Mouse (Mus musculus): Measurements from ENCODE around the gene Mettl17. TPM values are rescaled to one million over a fixed set of nuclear protein-coding genes. Genes with fewer than 3 reads are reported as not detected.

The Mettl17 gene
- polyA plus RNA-seq, 1 experiment from 2014 or later: 75.2 TPM

- Histone ChIP-seq H3K9ac (no peak overlapping the region), H3K9me3 (no peaks in the 10 kb centered on the region), H3K4me2 (peak overlapping the region; percentile 61), H3K36me3 (peaks cover 19% of the 10 kb centered on the region), H3K4me3 (peak overlapping the region; percentile 69), H3K4me1 (replicated peaks) (peaks cover 18% of the 10 kb centered on the region), H3K27ac (replicated peaks) (peak overlapping the region; percentile 78), H3K27me3 (no peaks in the 10 kb centered on the region)
- WGBS: 2% methylated on average over 4 of the region's 4 CpGs
- peak; percentile 23 for ATAC-seq (ENCODE audit: low FRiP score, low read depth)
Observed at GRCm38 (mm10) chr14:51883527-51884030, 1.1 kb upstream of the Mettl17 start.

DNA sequence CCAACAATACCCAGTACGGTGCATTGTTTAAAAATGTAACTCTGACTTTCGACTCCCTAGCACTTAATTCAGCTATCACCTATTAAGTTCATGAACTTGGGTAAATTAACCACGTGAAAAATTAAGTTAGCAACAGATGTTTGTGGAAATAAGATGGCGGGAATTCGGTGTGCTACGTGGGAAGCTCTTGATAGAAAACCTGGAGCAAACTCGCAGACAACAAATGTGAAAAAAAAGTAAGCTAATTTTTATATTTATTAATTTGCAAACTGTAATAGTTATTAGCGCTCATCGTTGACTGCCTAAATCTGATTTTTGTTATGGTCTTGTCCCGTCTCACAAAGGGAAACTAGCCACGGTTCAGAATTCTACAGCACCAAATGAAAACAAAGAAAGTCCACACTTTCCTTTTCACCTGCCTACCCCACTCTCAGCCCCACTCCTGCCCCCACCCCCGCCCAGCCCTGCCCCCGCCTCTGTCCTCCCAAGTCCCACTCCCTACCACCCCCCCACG lies 554 bp upstream of the Mettl17 start:
- H3K4me1 ChIP-seq (replicated peaks): peaks cover 18% of the 10 kb centered on the region
- peak; percentile 13; the same call in 1 of the 2 replicates for ATAC-seq (ENCODE audit: low FRiP score, low read depth)
- peak overlapping the region; percentile 61 for H3K4me2 ChIP-seq
- H3K27ac ChIP-seq (replicated peaks): peak overlapping the region; percentile 78
- peak overlapping the region; percentile 21; the same call in 1 of the 2 replicates for H3K9ac ChIP-seq
- H3K36me3 ChIP-seq: peaks cover 24% of the 10 kb centered on the region
- peak overlapping the region; percentile 69 for H3K4me3 ChIP-seq
- no peaks in the 10 kb centered on the region for H3K9me3 ChIP-seq
- WGBS: 2% methylated on average over 14 of the region's 14 CpGs
- no peaks in the 10 kb centered on the region for H3K27me3 ChIP-seq

GRCm38 (mm10) chr14:51886051-51886450 lies 1.4 kb downstream of the Mettl17 start:
- peak overlapping the region; percentile 61 for H3K4me2 ChIP-seq
- H3K27ac ChIP-seq (replicated peaks): no peak overlapping the region
- 53% methylated on average over 6 of the region's 6 CpGs for WGBS
- H3K4me3 ChIP-seq: peak overlapping the region; percentile 69
- H3K27me3 ChIP-seq: no peaks in the 10 kb centered on the region
- H3K4me1 ChIP-seq (replicated peaks): peaks cover 18% of the 10 kb centered on the region
- no peak for ATAC-seq (ENCODE audit: low FRiP score, low read depth)
- peak overlapping the region; percentile 79; the same call in 1 of the 2 replicates for H3K9ac ChIP-seq
- no peaks in the 10 kb centered on the region for H3K9me3 ChIP-seq
- peaks cover 43% of the 10 kb centered on the region for H3K36me3 ChIP-seq

DNA sequence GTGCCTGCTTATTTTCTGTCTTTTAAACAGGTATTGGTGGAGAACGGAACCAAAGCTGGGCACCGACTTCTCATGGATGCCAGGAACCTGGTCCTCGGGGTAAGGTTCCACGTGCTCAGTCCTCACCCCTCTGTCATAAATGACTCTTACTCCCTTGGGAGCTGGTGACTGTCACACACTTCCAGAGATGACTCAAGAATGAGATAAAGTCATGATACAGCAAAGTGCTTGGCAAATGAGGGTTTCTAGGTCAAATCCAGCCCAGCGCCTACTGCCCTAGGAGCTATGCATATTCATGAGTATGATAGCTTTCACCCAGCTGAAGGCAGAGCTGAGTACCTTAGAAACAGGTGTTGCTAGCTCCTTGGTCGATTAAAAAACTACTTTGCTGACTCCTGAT lies 5.2 kb downstream of the Mettl17 start:
- WGBS: 92% methylated on average over 6 of the region's 6 CpGs

DNA sequence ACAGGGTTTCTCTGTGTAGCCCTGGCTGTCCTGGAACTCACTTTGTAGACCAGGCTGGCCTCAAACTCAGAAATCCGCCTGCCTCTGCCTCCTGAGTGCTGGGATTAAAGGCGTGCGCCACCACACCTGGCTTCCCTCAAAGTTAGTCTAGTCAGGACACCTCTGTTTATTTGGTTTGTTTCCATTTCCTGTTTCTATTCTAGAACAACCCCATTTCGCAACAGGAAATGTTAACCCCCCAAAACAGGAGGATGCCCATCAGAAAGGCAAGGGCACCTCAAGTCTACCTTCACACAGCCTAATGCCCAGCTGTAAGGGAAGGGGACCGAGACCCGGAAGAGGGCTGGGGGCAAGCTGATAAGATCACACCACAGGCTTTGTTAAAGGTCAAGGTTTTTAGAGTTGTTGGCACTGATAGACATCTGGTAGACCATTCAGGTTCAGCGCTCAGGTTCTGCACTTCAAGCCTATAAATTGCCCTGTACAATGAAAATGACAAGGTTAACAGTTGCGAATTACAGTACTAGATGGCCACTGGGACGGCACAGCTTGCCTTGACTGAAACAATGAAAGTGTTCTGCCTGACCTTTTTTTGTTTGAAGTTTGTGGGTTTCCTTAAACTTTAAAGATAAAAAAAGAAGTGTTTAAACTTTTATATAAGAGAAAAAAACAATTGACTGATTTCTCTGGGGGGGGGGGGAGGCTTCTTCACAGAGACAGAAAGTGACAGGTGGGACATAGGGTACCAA lies 7.7 kb downstream of the Mettl17 start, which contains the start of gene Slc39a2:
Gene Slc39a2, plus strand, starts transcription at position 699 of the 749 bp plus-strand sequence.
- no peak for ATAC-seq (ENCODE audit: low FRiP score, low read depth)
- H3K36me3 ChIP-seq: peaks cover 50% of the 10 kb centered on the region
- no peak within 1 kb of the TSS for H3K4me2 ChIP-seq
- WGBS: 93% methylated on average over 9 of the region's 9 CpGs
- no peak within 1 kb of the TSS for H3K27ac ChIP-seq (replicated peaks)
- no peaks in the 10 kb centered on the region for H3K27me3 ChIP-seq
- no peaks in the 10 kb centered on the region for H3K4me1 ChIP-seq (replicated peaks)
- no peaks in the 10 kb centered on the region for H3K9me3 ChIP-seq
- H3K9ac ChIP-seq: no peak within 1 kb of the TSS
- H3K4me3 ChIP-seq: no peak within 1 kb of the TSS

More for the DNA sequence above, 5.2 kb downstream of the Mettl17 start:
- H3K4me2 ChIP-seq: no peak overlapping the region
- no peak overlapping the region for H3K4me3 ChIP-seq
- no peaks in the 10 kb centered on the region for H3K27me3 ChIP-seq
- no peak overlapping the region for H3K27ac ChIP-seq (replicated peaks)
- H3K4me1 ChIP-seq (replicated peaks): peaks cover 16% of the 10 kb centered on the region
- no peak overlapping the region for H3K9ac ChIP-seq
- ATAC-seq (ENCODE audit: low FRiP score, low read depth): no peak
- H3K9me3 ChIP-seq: no peaks in the 10 kb centered on the region
- H3K36me3 ChIP-seq: peaks cover 56% of the 10 kb centered on the region

DNA sequence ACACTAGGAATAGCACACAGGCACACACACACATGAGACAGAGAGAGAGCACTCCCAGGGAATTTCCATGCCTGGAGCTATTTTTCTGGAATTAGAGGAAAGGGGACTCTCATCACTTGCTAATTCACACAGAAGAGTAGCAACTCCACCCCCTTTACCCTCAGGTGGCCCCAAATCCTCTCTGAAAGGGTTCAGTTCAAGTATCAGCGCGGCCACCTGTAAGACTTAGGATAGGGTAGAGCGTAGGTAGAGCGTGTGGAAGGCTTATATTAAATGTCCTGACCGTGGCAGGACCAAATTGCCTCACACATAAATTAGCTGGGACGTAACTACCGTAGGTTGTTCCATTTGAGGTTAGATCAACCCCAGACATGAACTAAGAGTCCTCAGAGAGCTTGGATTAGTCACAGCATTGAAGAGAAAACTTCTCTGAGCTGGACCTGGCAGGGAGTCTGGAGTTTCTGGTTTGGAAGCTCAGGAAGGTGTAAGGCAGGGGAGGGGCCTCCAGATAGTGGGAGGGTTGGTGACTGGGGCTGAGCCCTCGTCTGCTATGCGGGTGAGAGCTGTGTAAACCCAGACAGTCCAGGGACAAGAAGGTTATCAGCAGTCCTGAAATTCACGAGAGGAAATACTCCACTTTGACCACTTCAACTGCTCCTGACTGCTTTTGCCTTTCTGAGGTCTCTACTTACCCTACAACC lies 8.6 kb downstream of the Mettl17 start:
- 45% methylated on average over 10 of the region's 10 CpGs for WGBS
- H3K27ac ChIP-seq (replicated peaks): no peak overlapping the region
- H3K27me3 ChIP-seq: no peaks in the 10 kb centered on the region
- no peaks in the 10 kb centered on the region for H3K9me3 ChIP-seq
- peaks cover 42% of the 10 kb centered on the region for H3K36me3 ChIP-seq
- no peaks in the 10 kb centered on the region for H3K4me1 ChIP-seq (replicated peaks)
- H3K9ac ChIP-seq: no peak overlapping the region
- H3K4me2 ChIP-seq: no peak overlapping the region
- 0 out of 2 replicates have a peak, but pooled peaks have one; percentile 21 for ATAC-seq (ENCODE audit: low FRiP score, low read depth)
- no peak overlapping the region for H3K4me3 ChIP-seq

- Histone ChIP-seq H3K9me3 (no peaks in the 10 kb centered on the region), H3K4me3 (no peak overlapping the region), H3K9ac (no peak overlapping the region), H3K27me3 (no peaks in the 10 kb centered on the region), H3K36me3 (peaks cover 38% of the 10 kb centered on the region), H3K4me1 (replicated peaks) (no peaks in the 10 kb centered on the region), H3K27ac (replicated peaks) (no peak overlapping the region), H3K4me2 (no peak overlapping the region)
- ATAC-seq (ENCODE audit: low FRiP score, low read depth): 0 out of 2 replicates have a peak, but pooled peaks have one; percentile 2
- 56% methylated on average over 3 of the region's 3 CpGs for WGBS
Observed at GRCm38 (mm10) chr14:51893809-51894208, 9.2 kb downstream of the Mettl17 start.

DNA sequence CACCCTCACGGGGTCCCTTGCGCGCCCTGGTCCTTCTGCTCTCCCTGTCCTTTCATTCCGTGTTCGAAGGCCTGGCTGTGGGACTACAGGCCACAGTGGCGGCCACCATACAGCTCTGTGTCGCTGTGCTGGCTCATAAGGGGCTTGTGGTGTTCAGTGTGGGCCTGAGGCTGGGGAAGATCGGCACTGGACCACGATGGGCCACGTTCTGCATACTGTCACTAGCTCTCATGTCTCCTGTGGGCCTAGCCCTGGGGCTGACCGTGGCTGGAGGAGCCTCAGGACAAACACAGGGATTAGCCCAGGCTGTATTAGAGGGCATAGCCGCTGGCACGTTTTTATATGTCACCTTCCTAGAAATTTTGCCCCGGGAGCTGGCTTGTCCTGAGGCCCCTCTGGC lies 10.4 kb downstream of the Mettl17 start:
- 0 out of 2 replicates have a peak, but pooled peaks have one; percentile 23 for ATAC-seq (ENCODE audit: low FRiP score, low read depth)
- H3K36me3 ChIP-seq: peaks cover 25% of the 10 kb centered on the region
- H3K9me3 ChIP-seq: no peaks in the 10 kb centered on the region
- H3K9ac ChIP-seq: no peak overlapping the region
- H3K27me3 ChIP-seq: no peaks in the 10 kb centered on the region
- H3K4me1 ChIP-seq (replicated peaks): no peaks in the 10 kb centered on the region
- H3K4me3 ChIP-seq: no peak overlapping the region
- H3K4me2 ChIP-seq: no peak overlapping the region
- 83% methylated on average over 14 of the region's 14 CpGs for WGBS
- H3K27ac ChIP-seq (replicated peaks): no peak overlapping the region

GRCm38 (mm10) chr14:51896019-51896418 lies 11.4 kb downstream of the Mettl17 start:
- Histone ChIP-seq H3K36me3 (peaks cover 17% of the 10 kb centered on the region), H3K4me1 (replicated peaks) (no peaks in the 10 kb centered on the region)
- 86% methylated on average over 6 of the region's 6 CpGs for WGBS

DNA sequence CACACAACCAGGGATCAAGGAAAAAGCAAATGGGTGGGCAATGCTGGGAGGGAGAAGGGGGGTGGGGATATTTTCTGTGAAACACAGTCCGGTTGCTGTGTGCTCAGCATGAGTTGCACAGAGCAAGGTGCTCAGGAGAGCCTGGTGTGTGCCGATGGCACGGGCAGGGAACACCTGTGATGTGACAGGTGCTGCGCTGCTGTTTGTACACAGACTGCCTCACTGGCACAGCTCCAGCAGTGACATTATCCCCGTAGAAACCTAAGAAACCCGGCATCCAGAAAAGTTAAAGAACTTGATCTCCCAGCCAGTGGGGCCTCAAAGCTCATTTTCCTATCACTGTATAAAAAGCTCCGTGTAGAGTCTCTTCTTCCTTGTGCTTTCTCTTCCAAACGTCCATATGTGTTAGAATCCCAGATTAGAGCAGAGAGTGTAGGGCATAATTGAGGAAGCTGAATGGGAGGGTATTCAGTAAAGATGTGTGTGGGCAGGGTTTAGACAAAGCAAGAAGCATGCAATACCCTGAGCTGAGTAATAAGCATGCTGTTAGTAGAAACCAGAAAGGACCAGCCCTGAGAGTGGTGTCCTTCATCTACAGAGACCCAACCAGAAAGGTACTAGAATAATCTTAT lies 12.0 kb downstream of the Mettl17 start:
- no peaks in the 10 kb centered on the region for H3K27me3 ChIP-seq
- WGBS: 77% methylated on average over 8 of the region's 8 CpGs
- ATAC-seq (ENCODE audit: low FRiP score, low read depth): no peak

More at GRCm38 (mm10) chr14:51896019-51896418, 11.4 kb downstream of the Mettl17 start:
- Histone ChIP-seq H3K4me2 (no peak overlapping the region), H3K9me3 (no peaks in the 10 kb centered on the region), H3K27ac (replicated peaks) (no peak overlapping the region), H3K9ac (no peak overlapping the region), H3K4me3 (no peak overlapping the region), H3K27me3 (no peaks in the 10 kb centered on the region)
- ATAC-seq (ENCODE audit: low FRiP score, low read depth): no peak

GRCm38 (mm10) chr14:51899351-51899750 lies 14.7 kb downstream of the Mettl17 start:
- no peak for ATAC-seq (ENCODE audit: low FRiP score, low read depth)
- WGBS: 98% methylated on average over 1 of the region's 1 CpGs
- no peak overlapping the region for H3K4me3 ChIP-seq
- 0 out of 2 replicates have a peak, but pooled peaks cover 3% of the 10 kb centered on the region for H3K36me3 ChIP-seq
- H3K4me1 ChIP-seq (replicated peaks): no peaks in the 10 kb centered on the region
- H3K9ac ChIP-seq: no peak overlapping the region
- H3K4me2 ChIP-seq: no peak overlapping the region
- H3K27me3 ChIP-seq: no peaks in the 10 kb centered on the region
- no peaks in the 10 kb centered on the region for H3K9me3 ChIP-seq
- H3K27ac ChIP-seq (replicated peaks): no peak overlapping the region

More for the DNA sequence above, 12.0 kb downstream of the Mettl17 start:
- Histone ChIP-seq H3K4me1 (replicated peaks) (no peaks in the 10 kb centered on the region), H3K9me3 (no peaks in the 10 kb centered on the region), H3K27ac (replicated peaks) (no peak overlapping the region), H3K4me3 (no peak overlapping the region), H3K4me2 (no peak overlapping the region), H3K36me3 (peaks cover 10% of the 10 kb centered on the region), H3K9ac (no peak overlapping the region)

All from hindbrain, embryonic 15.5 days (tissue).